Comparison of ENCODE assay signal across 2 mouse cellular contexts in the genomic region with DNA sequence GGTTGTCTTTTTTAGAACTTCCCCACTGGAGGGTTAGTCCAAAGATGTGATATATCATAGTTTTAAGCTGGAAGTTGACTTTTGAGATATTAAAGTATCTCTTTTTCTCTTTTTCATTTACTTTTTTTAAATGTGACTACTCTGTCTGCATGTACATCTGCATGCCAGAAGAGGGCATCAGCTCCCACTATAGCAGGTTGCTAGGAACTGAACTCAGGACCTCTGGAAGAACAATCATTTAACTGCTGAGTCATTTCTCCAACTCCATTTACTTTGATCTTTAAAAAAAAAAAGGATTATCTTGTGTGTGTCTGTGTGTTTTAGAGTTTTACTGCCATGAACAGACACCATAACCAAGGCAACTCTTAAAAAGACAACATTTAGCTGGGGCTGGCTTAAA.
A peak's percentile ranks its signal among the peaks of the same experiment; 100 is the strongest.
TF ChIP-seq lines count a peak whose summit lies in the region.

No protein-coding gene starts in this region.

TF ChIP-seq in CH12.LX, 34 proteins besides CTCF, POLR2A, EP300 and RAD21:
- TF ChIP-seq ZNF384 (IDR thresholded peaks at IDR 0.05; ENCODE audit: low read depth, low read length) (0 out of 2 replicates have a peak, but pooled peaks have one; percentile 10), PAX5 (IDR thresholded peaks at IDR 0.05; ENCODE audit: low read length) (no peak)

TF ChIP-seq in MEL, 35 proteins besides CTCF, POLR2A, EP300 and RAD21:
- TF ChIP-seq MEF2A (IDR thresholded peaks at IDR 0.05; ENCODE audit: extremely low read depth, insufficient replicate concordance, low read depth, low read length, poor library complexity, severe bottlenecking): no peak
- peak; percentile 23; the same call in 1 of the 2 replicates for TF ChIP-seq ZC3H11A (IDR thresholded peaks at IDR 0.05; ENCODE audit: low read depth, low read length)
- peak; percentile 28; the same call in 1 of the 2 replicates for TF ChIP-seq ZNF384 (IDR thresholded peaks at IDR 0.05; ENCODE audit: low read depth, low read length)
- no peak for TF ChIP-seq ETS1 (IDR thresholded peaks at IDR 0.05; ENCODE audit: low read depth, low read length)
- peak; percentile 38 for TF ChIP-seq SMC3 (IDR thresholded peaks at IDR 0.05; ENCODE audit: low read depth, low read length)
